21 mouse cellular contexts compared by ENCODE assay signal in the genomic region with DNA sequence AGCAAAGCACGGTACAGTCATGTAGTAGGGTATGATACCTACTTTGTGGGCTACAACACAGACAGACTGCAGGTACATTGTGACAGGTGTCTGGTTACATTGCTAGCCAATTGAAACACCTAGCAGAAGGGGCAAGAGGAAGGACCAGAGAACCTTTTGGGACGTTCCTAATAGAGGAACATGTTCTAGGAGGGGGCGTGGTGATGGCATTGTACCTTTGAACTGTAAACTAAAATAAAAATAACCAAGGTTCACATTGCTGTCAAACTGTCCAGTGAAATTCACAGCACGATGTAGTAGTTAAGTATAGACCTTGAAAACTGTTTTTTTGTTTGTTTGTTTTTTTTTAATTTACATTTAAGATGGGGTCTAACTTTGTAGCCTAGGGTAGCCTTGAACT. TPM values are rescaled to one million over a fixed set of nuclear protein-coding genes. Genes with fewer than 3 reads are reported as not detected.
DNase-seq lines count a peak whose midpoint lies in the region; ATAC-seq and TF ChIP-seq lines count a peak whose summit lies in the region.
"Had no signal": no experiment of that assay in that cellular context is flagged by ENCODE, and none has a peak within 500 bp of the region (broad histone marks: within the 10 kb centered on the region; RNA-seq: fewer than 3 reads in every experiment).

No protein-coding gene starts in this region.

- peak; percentile 59 for DNase-seq in kidney, adult 2 months
- no peak for DNase-seq in kidney, adult 11 months
- DNase-seq in kidney, postnatal 36 days, result peak; percentile 28 to 51
- DNase-seq: adrenal gland, adult 2 months; adrenal gland, postnatal 10 days; adrenal gland, postnatal 25 days; cerebellum, adult 11 months; cerebellum, adult 18-20 months; cerebellum, adult 8-10 months; cerebellum, adult 9-11 months; cerebellum, postnatal 14 days; cerebellum, postnatal 36 days; embryo, embryonic 11 days had no signal

- H3K36me3 ChIP-seq in kidney, adult 2 months (ENCODE audit: control insufficient read depth, insufficient read depth, low read length), result no peaks in the 10 kb centered on the region
- no peaks in the 10 kb centered on the region for H3K36me3 ChIP-seq in kidney, embryonic 14.5 days (ENCODE audit: control insufficient read depth, insufficient read depth, low read length)
- H3K36me3 ChIP-seq: embryonic facial prominence, embryonic 13.5 days; embryonic facial prominence, embryonic 15.5 days; forebrain, embryonic 10.5 days; forebrain, embryonic 12.5 days had no signal

- WGBS in kidney, adult 2 months, result 64% methylated on average over 4 of the region's 4 CpGs
- 86% methylated on average over 4 of the region's 4 CpGs for WGBS in kidney, embryonic 14.5 days

- no peak overlapping the region for H3K9ac ChIP-seq in kidney, embryonic 14.5 days (ENCODE audit: low read depth, low read length)
- H3K9ac ChIP-seq: embryonic facial prominence, embryonic 13.5 days; embryonic facial prominence, embryonic 15.5 days; forebrain, embryonic 12.5 days had no signal

- H3K27ac ChIP-seq in kidney, adult 2 months (ENCODE audit: insufficient read depth, low read depth, low read length), result no peak overlapping the region
- H3K27ac ChIP-seq in kidney, embryonic 14.5 days (ENCODE audit: low read depth, low read length), result no peak overlapping the region
- H3K27ac ChIP-seq: embryonic facial prominence, embryonic 15.5 days; forebrain, embryonic 10.5 days; forebrain, embryonic 12.5 days had no signal

- no peak overlapping the region for H3K4me3 ChIP-seq in kidney, adult 2 months (ENCODE audit: insufficient read depth, low read depth, low read length)
- H3K4me3 ChIP-seq in kidney, embryonic 14.5 days (ENCODE audit: low read length), result no peak overlapping the region
- H3K4me3 ChIP-seq: embryonic facial prominence, embryonic 13.5 days; embryonic facial prominence, embryonic 15.5 days; erythroblast, embryonic 14.5 days; forebrain, embryonic 10.5 days; forebrain, embryonic 12.5 days had no signal

- H3K27me3 ChIP-seq in kidney, adult 2 months (replicated peaks; ENCODE audit: control insufficient read depth, insufficient read depth, low read length), result 0 out of 2 replicates have a peak, but pooled peaks cover 1% of the 10 kb centered on the region
- no peaks in the 10 kb centered on the region for H3K27me3 ChIP-seq in kidney, embryonic 14.5 days (ENCODE audit: control insufficient read depth, insufficient read depth, low read length)
- H3K27me3 ChIP-seq: embryonic facial prominence, embryonic 13.5 days; embryonic facial prominence, embryonic 15.5 days; forebrain, embryonic 12.5 days had no signal

- TF ChIP-seq CTCF in kidney, adult 2 months (conservative IDR thresholded peaks at IDR 0.05; ENCODE audit: insufficient read depth, insufficient read length, low read depth, low read length), result no peak

- ATAC-seq in kidney, embryonic 14.5 days (ENCODE audit: low FRiP score, low TSS enrichment), result no peak
- ATAC-seq: forebrain, embryonic 14.5 days; forebrain, embryonic 16.5 days had no signal

- H3K9me3 ChIP-seq in kidney, embryonic 14.5 days (ENCODE audit: control insufficient read depth, low read length), result no peaks in the 10 kb centered on the region
- H3K9me3 ChIP-seq: embryonic facial prominence, embryonic 13.5 days; embryonic facial prominence, embryonic 15.5 days; forebrain, embryonic 10.5 days; forebrain, embryonic 12.5 days had no signal

- TF ChIP-seq POLR2A in kidney, adult 2 months (IDR thresholded peaks at IDR 0.05; ENCODE audit: low read depth, low read length), result no peak

- no peak overlapping the region for H3K4me2 ChIP-seq in kidney, embryonic 14.5 days (replicated peaks; ENCODE audit: low read depth, low read length)
- H3K4me2 ChIP-seq: embryonic facial prominence, embryonic 15.5 days; forebrain, embryonic 12.5 days had no signal

- H3K4me1 ChIP-seq in kidney, adult 2 months (ENCODE audit: control insufficient read depth, insufficient read depth, low read length), result peaks cover 12% of the 10 kb centered on the region; the same call in 1 of the 2 replicates
- peaks cover under 1% of the 10 kb centered on the region; the same call in 1 of the 2 replicates for H3K4me1 ChIP-seq in kidney, embryonic 14.5 days (ENCODE audit: control insufficient read depth, insufficient read depth, low read length)
- H3K4me1 ChIP-seq: forebrain, embryonic 12.5 days had no signal

RNA-seq across cellular contexts. Expression of gene Ror1, which starts 40.5 kb away (rescaled TPM):
- polyA plus RNA-seq in kidney, adult 2 months (2012; rRNA removed), result 2.2 and 2.8 TPM in 2 replicates
- polyA plus RNA-seq in kidney, embryonic 14.5 days (2014; fragmentation: Nextera tagmentation; extraction: Ambion mirVana), result 11.3 and 12.8 TPM in 2 replicates
- polyA plus RNA-seq: erythroblast, embryonic 14.5 days had no signal
